Mouse (Mus musculus): ENCODE measurements at regions not wholly inside any gene's neighbourhood (a gene's known extent, or its start where the extent isn't known, plus 50 kb on each side); places are given as distances from the start of the nearest gene placed in this dataset.
A peak's percentile ranks its signal among the peaks of the same experiment; 100 is the strongest.

- H3K4me3 ChIP-seq (ENCODE audit: low read depth, low read length): no peak overlapping the region
- 66% methylated on average over 2 of the region's 2 CpGs for WGBS
- H3K4me1 ChIP-seq (ENCODE audit: control insufficient read depth, insufficient read depth, insufficient read length, low read length): no peaks in the 10 kb centered on the region
- H3K27ac ChIP-seq (ENCODE audit: insufficient read depth, low read depth, low read length): no peak overlapping the region
- no peaks in the 10 kb centered on the region for H3K36me3 ChIP-seq (ENCODE audit: control insufficient read depth, insufficient read depth, low read length)
- no peaks in the 10 kb centered on the region for H3K27me3 ChIP-seq (ENCODE audit: control insufficient read depth, insufficient read depth, low read length)
- TF ChIP-seq POLR2A (IDR thresholded peaks at IDR 0.05; ENCODE audit: low read depth, low read length) (no peak), CTCF (IDR thresholded peaks at IDR 0.05; ENCODE audit: extremely low read depth, insufficient read length, insufficient replicate concordance, low read depth, low read length) (no peak)
Observed at GRCm38 (mm10) chr3:35334017-35334416, 419.9 kb upstream of the Atp11b start.

- H3K27ac ChIP-seq (ENCODE audit: insufficient read depth, low read depth, low read length): no peak overlapping the region
- H3K4me3 ChIP-seq (ENCODE audit: low read depth, low read length): no peak overlapping the region
- H3K27me3 ChIP-seq (ENCODE audit: control insufficient read depth, insufficient read depth, low read length): no peaks in the 10 kb centered on the region
- TF ChIP-seq POLR2A (IDR thresholded peaks at IDR 0.05; ENCODE audit: low read depth, low read length): no peak
- no peak for TF ChIP-seq CTCF (IDR thresholded peaks at IDR 0.05; ENCODE audit: extremely low read depth, insufficient read length, insufficient replicate concordance, low read depth, low read length)
- 39% methylated on average over 3 of the region's 3 CpGs for WGBS
- H3K36me3 ChIP-seq (ENCODE audit: control insufficient read depth, insufficient read depth, low read length): no peaks in the 10 kb centered on the region
- H3K4me1 ChIP-seq (ENCODE audit: control insufficient read depth, insufficient read depth, insufficient read length, low read length): no peaks in the 10 kb centered on the region
Observed at GRCm38 (mm10) chr3:35334546-35334945, 419.4 kb upstream of the Atp11b start.

DNA sequence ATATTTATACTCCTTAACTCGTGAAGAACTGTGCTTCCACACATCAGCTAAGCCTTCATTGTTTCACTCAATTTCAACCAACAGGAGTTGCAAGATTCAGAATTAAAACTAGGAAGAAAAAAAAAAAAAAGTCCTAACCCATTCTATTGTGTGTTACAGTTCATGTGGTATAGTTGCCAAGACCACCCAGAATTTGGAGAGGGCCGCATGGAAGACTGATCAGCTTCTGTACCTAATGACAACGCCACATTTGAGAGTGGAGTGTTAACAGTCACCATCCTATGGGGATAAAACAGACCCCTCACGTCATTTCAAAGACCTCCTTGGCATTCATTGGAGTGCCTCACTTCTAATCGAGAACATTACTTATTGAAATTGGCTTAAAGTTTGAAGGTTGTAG lies 418.1 kb upstream of the Atp11b start:
- Histone ChIP-seq H3K4me1 (ENCODE audit: control insufficient read depth, insufficient read depth, insufficient read length, low read length) (no peaks in the 10 kb centered on the region), H3K27me3 (ENCODE audit: control insufficient read depth, insufficient read depth, low read length) (no peaks in the 10 kb centered on the region), H3K4me3 (ENCODE audit: low read depth, low read length) (no peak overlapping the region), H3K27ac (ENCODE audit: insufficient read depth, low read depth, low read length) (no peak overlapping the region), H3K36me3 (ENCODE audit: control insufficient read depth, insufficient read depth, low read length) (no peaks in the 10 kb centered on the region)
- TF ChIP-seq CTCF (IDR thresholded peaks at IDR 0.05; ENCODE audit: extremely low read depth, insufficient read length, insufficient replicate concordance, low read depth, low read length): no peak
- 60% methylated on average over 5 of the region's 5 CpGs for WGBS

GRCm38 (mm10) chr3:35340525-35340924 lies 413.4 kb upstream of the Atp11b start:
- 21% methylated on average over 10 of the region's 10 CpGs for WGBS
- no peaks in the 10 kb centered on the region for H3K27me3 ChIP-seq (ENCODE audit: control insufficient read depth, insufficient read depth, low read length)
- H3K4me3 ChIP-seq (ENCODE audit: low read depth, low read length): no peak overlapping the region
- no peak overlapping the region for H3K27ac ChIP-seq (ENCODE audit: insufficient read depth, low read depth, low read length)
- TF ChIP-seq POLR2A (IDR thresholded peaks at IDR 0.05; ENCODE audit: low read depth, low read length) (no peak), CTCF (IDR thresholded peaks at IDR 0.05; ENCODE audit: extremely low read depth, insufficient read length, insufficient replicate concordance, low read depth, low read length) (no peak)
- H3K36me3 ChIP-seq (ENCODE audit: control insufficient read depth, insufficient read depth, low read length): no peaks in the 10 kb centered on the region
- H3K4me1 ChIP-seq (ENCODE audit: control insufficient read depth, insufficient read depth, insufficient read length, low read length): no peaks in the 10 kb centered on the region

GRCm38 (mm10) chr3:35340935-35341800 lies 412.7 kb upstream of the Atp11b start:
- H3K36me3 ChIP-seq (ENCODE audit: control insufficient read depth, insufficient read depth, low read length): no peaks in the 10 kb centered on the region
- H3K4me1 ChIP-seq (ENCODE audit: control insufficient read depth, insufficient read depth, insufficient read length, low read length): no peaks in the 10 kb centered on the region
- H3K27me3 ChIP-seq (ENCODE audit: control insufficient read depth, insufficient read depth, low read length): no peaks in the 10 kb centered on the region
- 0 out of 2 replicates have a peak overlapping the region, but pooled peaks have one; percentile 4 for H3K4me3 ChIP-seq (ENCODE audit: low read depth, low read length)
- 13% methylated on average over 22 of the region's 22 CpGs for WGBS
- H3K27ac ChIP-seq (ENCODE audit: insufficient read depth, low read depth, low read length): no peak overlapping the region
- TF ChIP-seq POLR2A (IDR thresholded peaks at IDR 0.05; ENCODE audit: low read depth, low read length) (no peak), CTCF (IDR thresholded peaks at IDR 0.05; ENCODE audit: extremely low read depth, insufficient read length, insufficient replicate concordance, low read depth, low read length) (no peak)

DNA sequence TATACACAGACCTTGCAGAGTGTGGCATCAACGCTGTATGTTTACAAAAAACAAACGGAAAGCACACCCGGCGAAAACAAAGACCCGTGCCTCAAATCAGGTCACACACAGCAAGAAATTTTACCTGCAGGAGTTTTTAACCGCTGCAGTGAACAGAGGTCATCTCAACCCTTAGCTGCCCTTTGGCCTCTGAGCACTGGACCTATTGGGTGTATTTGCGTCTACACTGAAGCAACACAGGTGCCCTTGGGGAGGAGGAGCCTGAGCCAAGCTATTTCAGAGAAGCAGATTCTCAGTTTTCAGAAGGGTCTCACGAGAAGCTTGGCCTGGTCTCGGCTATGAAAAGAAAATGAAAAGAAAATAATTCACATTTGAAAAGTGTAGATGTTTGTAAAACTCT lies 412.1 kb upstream of the Atp11b start:
- Histone ChIP-seq H3K27me3 (ENCODE audit: control insufficient read depth, insufficient read depth, low read length) (no peaks in the 10 kb centered on the region), H3K27ac (ENCODE audit: insufficient read depth, low read depth, low read length) (no peak overlapping the region), H3K4me3 (ENCODE audit: low read depth, low read length) (no peak overlapping the region), H3K36me3 (ENCODE audit: control insufficient read depth, insufficient read depth, low read length) (no peaks in the 10 kb centered on the region), H3K4me1 (ENCODE audit: control insufficient read depth, insufficient read depth, insufficient read length, low read length) (no peaks in the 10 kb centered on the region)
- TF ChIP-seq POLR2A (IDR thresholded peaks at IDR 0.05; ENCODE audit: low read depth, low read length): no peak
- WGBS: 28% methylated on average over 9 of the region's 9 CpGs

GRCm38 (mm10) chr3:35342584-35342983 lies 411.3 kb upstream of the Atp11b start:
- 50% methylated on average over 4 of the region's 4 CpGs for WGBS
- H3K4me3 ChIP-seq (ENCODE audit: low read depth, low read length): no peak overlapping the region
- H3K4me1 ChIP-seq (ENCODE audit: control insufficient read depth, insufficient read depth, insufficient read length, low read length): no peaks in the 10 kb centered on the region
- no peaks in the 10 kb centered on the region for H3K27me3 ChIP-seq (ENCODE audit: control insufficient read depth, insufficient read depth, low read length)
- no peak overlapping the region for H3K27ac ChIP-seq (ENCODE audit: insufficient read depth, low read depth, low read length)
- TF ChIP-seq POLR2A (IDR thresholded peaks at IDR 0.05; ENCODE audit: low read depth, low read length) (no peak), CTCF (IDR thresholded peaks at IDR 0.05; ENCODE audit: extremely low read depth, insufficient read length, insufficient replicate concordance, low read depth, low read length) (no peak)
- no peaks in the 10 kb centered on the region for H3K36me3 ChIP-seq (ENCODE audit: control insufficient read depth, insufficient read depth, low read length)
